Mouse (Mus musculus) liver, embryonic 14.5 days (tissue): ENCODE data around the gene Tsen15.

Source experiments
- CTCF ChIP-seq: IDR thresholded peaks from 2 replicates; pipeline ENCODE4 v1.5.1; 2016; ENCODE audit warnings: antibody characterized with exemption, low read depth, control low read depth
- EP300 ChIP-seq: IDR thresholded peaks from 2 replicates; pipeline ENCODE4 v1.6.1; 2016; ENCODE audit warnings: antibody characterized with exemption, low read depth

- no peak for TF ChIP-seq CTCF
- TF ChIP-seq EP300, result no peak
Observed at GRCm38 (mm10) chr1:152386188-152386835, at the start of gene Tsen15.
